Mouse (Mus musculus): ENCODE results near the gene C87436.
A peak's percentile ranks its signal among the peaks of the same experiment; 100 is the strongest.

The C87436 gene

GRCm38 (mm10) chr6:86438272-86439118 lies at the start of gene C87436:
C87436 (plus strand) TSS chr6:86438374.
- DNase-seq (ENCODE audit: extremely low spot score, low spot score) = peak; percentile 97

- DNase-seq (ENCODE audit: extremely low spot score, low spot score) = no peak
Measured at GRCm38 (mm10) chr6:86388461-86388860, 49.7 kb upstream of the C87436 start.

GRCm38 (mm10) chr6:86391326-86391725 lies 46.8 kb upstream of the C87436 start:
- DNase-seq (ENCODE audit: extremely low spot score, low spot score) = no peak

GRCm38 (mm10) chr6:86393187-86393586 lies 45.0 kb upstream of the C87436 start:
- no peak for DNase-seq (ENCODE audit: extremely low spot score, low spot score)

- DNase-seq (ENCODE audit: extremely low spot score, low spot score) = no peak
Measured at GRCm38 (mm10) chr6:86394078-86394720, 44.0 kb upstream of the C87436 start.

- no peak for DNase-seq (ENCODE audit: extremely low spot score, low spot score)
Measured at GRCm38 (mm10) chr6:86395021-86395420, 43.2 kb upstream of the C87436 start.

- no peak for DNase-seq (ENCODE audit: extremely low spot score, low spot score)
Measured at GRCm38 (mm10) chr6:86395969-86396368, 42.2 kb upstream of the C87436 start.

GRCm38 (mm10) chr6:86396581-86397256 lies 41.5 kb upstream of the C87436 start, which contains the start of gene Pcyox1:
Pcyox1 (minus strand) TSS chr6:86397154.
- DNase-seq (ENCODE audit: extremely low spot score, low spot score) = peak; percentile 88

- DNase-seq (ENCODE audit: extremely low spot score, low spot score) = no peak
Measured at GRCm38 (mm10) chr6:86397257-86397980, 40.8 kb upstream of the C87436 start.

- no peak for DNase-seq (ENCODE audit: extremely low spot score, low spot score)
Measured at GRCm38 (mm10) chr6:86398986-86399385, 39.2 kb upstream of the C87436 start.

GRCm38 (mm10) chr6:86399995-86400394 lies 38.2 kb upstream of the C87436 start:
- DNase-seq (ENCODE audit: extremely low spot score, low spot score) = no peak

- DNase-seq (ENCODE audit: extremely low spot score, low spot score) = peak; percentile 70
Measured at GRCm38 (mm10) chr6:86400972-86401371, 37.2 kb upstream of the C87436 start.

- no peak for DNase-seq (ENCODE audit: extremely low spot score, low spot score)
Measured at GRCm38 (mm10) chr6:86402681-86403607, 35.2 kb upstream of the C87436 start.

GRCm38 (mm10) chr6:86403728-86404099 lies 34.5 kb upstream of the C87436 start:
- DNase-seq (ENCODE audit: extremely low spot score, low spot score) = peak; percentile 90

GRCm38 (mm10) chr6:86404100-86404861 lies 33.9 kb upstream of the C87436 start, which contains the start of gene Tia1:
Tia1 (plus strand) TSS chr6:86404219.
- peak; percentile 97 for DNase-seq (ENCODE audit: extremely low spot score, low spot score)

- peak; percentile 30 for DNase-seq (ENCODE audit: extremely low spot score, low spot score)
Measured at GRCm38 (mm10) chr6:86404996-86405395, 33.2 kb upstream of the C87436 start.

GRCm38 (mm10) chr6:86406306-86406705 lies 31.9 kb upstream of the C87436 start:
- no peak for DNase-seq (ENCODE audit: extremely low spot score, low spot score)

- DNase-seq (ENCODE audit: extremely low spot score, low spot score) = no peak
Measured at GRCm38 (mm10) chr6:86418711-86419110, 19.5 kb upstream of the C87436 start.

GRCm38 (mm10) chr6:86419239-86419638 lies 18.9 kb upstream of the C87436 start:
- DNase-seq (ENCODE audit: extremely low spot score, low spot score) = no peak
